Mouse (Mus musculus): Measurements from ENCODE around the gene Tm4sf4.

Gene Tm4sf4

GRCm38 (mm10) chr3:57425089-57425730 lies at the start of gene Tm4sf4:
Gene Tm4sf4 (plus strand): TSS chr3:57425314.
- no peak for DNase-seq (ENCODE audit: low spot score in 2 of 2)

GRCm38 (mm10) chr3:57386423-57386822 lies 38.7 kb upstream of the Tm4sf4 start:
- DNase-seq (ENCODE audit: low spot score in 2 of 2): no peak

DNA sequence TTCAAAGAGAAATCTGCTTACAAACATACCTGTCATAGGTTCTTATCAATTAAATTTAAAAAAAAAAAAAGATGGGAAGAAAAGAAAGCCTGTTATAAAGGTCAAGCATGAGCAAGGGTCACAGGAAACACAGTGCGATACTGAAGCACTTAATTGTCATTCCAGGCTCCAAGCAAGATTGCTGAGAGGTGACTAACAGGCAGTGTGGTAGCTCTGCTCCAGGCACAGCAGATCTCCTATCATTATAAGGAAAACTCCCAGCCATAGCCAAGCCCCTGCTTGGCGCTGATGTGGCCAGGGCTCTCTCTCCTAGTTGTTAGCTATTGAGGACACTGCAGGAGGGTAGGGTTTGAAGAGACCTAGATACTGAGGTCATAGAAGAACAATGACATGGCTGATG lies 38.2 kb upstream of the Tm4sf4 start:
- no peak for DNase-seq (ENCODE audit: low spot score in 2 of 2)

DNA sequence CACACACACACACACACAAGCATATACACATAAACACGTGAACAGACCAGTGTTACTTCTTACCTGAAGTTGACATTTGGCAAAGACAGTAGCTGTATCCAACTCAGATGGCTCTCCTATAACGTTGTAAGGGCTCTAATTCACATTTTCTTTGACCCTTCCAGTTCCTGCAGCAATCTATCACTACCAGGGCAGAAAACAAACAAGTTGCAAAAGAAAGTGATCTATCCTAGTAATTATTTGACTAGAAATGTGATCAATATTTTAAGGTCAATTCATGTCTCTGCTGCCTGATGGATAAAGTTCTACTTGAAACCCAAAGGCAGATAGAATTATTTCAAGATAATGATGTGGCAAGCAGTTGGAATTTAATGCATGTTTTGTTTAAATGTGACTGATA lies 37.5 kb upstream of the Tm4sf4 start:
- DNase-seq (ENCODE audit: low spot score in 2 of 2): no peak

DNA sequence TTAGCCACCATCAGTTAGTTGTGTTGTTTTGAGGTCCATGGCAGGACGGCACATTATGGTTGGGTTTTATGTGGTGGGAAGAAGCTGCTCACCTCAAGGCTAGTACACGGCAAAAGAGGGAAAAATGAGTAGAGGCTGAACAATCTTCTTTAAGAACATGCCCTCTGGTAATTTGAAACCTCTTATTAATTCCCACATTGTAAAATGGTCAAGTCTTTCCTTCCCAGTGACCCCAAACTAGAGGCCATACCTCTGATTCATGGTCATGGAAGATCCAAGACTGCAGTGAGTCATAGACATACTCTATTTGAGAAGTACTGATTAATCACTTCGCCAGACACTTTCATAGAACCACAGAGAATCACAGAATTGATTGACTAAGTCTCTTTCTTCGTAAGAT lies 13.6 kb upstream of the Tm4sf4 start:
- DNase-seq (ENCODE audit: low spot score in 2 of 2): no peak

DNA sequence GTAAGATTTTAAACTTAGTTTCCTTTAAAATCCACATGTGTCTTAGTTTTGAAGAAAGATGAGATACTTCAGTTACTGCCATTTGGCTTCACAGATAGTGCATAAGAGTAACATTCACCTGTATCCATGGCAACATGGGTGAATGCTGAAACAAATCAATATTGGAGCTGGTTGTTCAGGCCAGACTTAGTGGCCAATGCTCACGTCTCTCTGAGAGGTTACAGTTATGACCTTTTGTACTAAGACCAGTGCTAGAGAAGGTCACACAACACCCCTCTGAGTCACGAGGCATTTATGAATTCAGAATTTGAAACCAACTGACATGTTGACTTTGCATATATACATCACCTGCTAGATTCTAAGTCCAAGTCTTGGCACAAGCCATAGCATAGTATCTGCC lies 4.9 kb upstream of the Tm4sf4 start:
- no peak for DNase-seq (ENCODE audit: low spot score in 2 of 2)

DNA sequence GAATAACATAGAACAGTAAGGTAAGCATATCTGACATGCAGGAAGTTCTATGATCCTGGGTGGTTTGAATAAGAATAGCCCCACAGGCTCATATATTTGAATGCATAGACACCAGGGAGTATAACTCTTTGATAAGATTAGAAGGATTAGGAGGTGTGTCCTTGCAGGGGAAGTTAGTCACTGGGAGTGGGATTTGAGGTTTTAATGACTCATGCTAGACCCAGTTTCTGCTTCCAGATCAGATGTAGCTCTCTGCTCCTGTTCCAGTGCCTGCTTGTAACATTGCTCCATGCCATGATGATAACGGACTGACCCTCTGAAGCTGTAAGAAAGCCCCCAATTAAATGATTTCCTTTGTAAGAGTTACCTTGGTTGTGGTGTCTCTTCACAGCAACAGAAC lies 4.5 kb upstream of the Tm4sf4 start:
- DNase-seq (ENCODE audit: low spot score in 2 of 2): no peak

DNA sequence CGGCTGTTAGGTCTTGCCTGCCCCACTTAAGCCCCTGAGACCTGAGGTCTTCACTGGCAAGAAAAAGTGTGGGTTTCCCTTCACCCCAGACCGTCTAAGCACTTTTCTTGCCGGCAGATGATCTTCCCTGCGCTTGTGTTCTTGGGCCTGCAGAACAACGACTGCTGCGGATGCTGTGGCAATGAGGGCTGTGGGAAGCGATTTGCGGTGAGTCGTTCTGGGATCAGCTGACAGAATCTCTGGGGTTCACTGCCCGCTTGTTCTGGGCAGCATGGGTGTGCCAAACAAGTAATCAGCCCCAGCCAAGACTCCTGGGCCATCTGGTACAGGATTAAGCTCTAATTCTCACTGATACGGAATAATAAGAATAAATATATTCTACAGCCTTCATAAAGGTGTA lies 1.2 kb downstream of the Tm4sf4 start:
- DNase-seq (ENCODE audit: low spot score in 2 of 2): no peak

GRCm38 (mm10) chr3:57428682-57429464 lies 3.8 kb downstream of the Tm4sf4 start:
- DNase-seq (ENCODE audit: low spot score in 2 of 2): peak; percentile 31 to 35

DNA sequence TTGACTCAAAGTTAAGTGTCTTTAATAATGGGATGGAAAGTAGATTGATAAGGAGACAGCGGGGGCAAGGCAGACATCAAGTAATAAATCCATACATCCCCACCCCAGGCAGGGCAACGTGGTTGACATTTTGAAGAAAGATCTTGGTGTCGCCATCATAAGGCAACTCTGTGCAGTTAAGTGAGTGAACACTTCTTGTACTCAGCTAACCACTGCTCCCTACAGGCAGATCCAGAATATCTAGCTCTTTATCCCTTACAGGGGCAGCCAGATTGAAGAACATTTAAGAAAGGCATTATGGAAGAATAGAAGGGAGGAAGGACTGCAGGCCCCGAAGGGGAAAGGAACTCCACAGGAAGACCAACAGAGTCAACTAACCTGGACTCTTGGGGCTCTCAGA lies 4.4 kb downstream of the Tm4sf4 start:
- peak; percentile 19 to 33 for DNase-seq (ENCODE audit: low spot score in 2 of 2)

- peak; percentile 47 to 55 for DNase-seq (ENCODE audit: low spot score in 2 of 2)
These were observed 6.6 kb downstream of the Tm4sf4 start for GRCm38 (mm10) chr3:57431706-57432105.

- no peak for DNase-seq (ENCODE audit: low spot score in 2 of 2)
These were observed 10.2 kb downstream of the Tm4sf4 start for GRCm38 (mm10) chr3:57435364-57435763.

GRCm38 (mm10) chr3:57440956-57441355 lies 15.8 kb downstream of the Tm4sf4 start:
- no peak for DNase-seq (ENCODE audit: low spot score in 2 of 2)

- DNase-seq (ENCODE audit: low spot score in 2 of 2): no peak
These were observed 20.6 kb downstream of the Tm4sf4 start for GRCm38 (mm10) chr3:57445706-57446105.

GRCm38 (mm10) chr3:57447889-57448288 lies 22.8 kb downstream of the Tm4sf4 start:
- DNase-seq (ENCODE audit: low spot score in 2 of 2): no peak

- DNase-seq (ENCODE audit: low spot score in 2 of 2): peak in 1 of 2 experiments; percentile 71
These were observed 23.3 kb downstream of the Tm4sf4 start for GRCm38 (mm10) chr3:57448445-57448844.

GRCm38 (mm10) chr3:57458652-57459051 lies 33.5 kb downstream of the Tm4sf4 start:
- DNase-seq (ENCODE audit: low spot score in 2 of 2): no peak

DNA sequence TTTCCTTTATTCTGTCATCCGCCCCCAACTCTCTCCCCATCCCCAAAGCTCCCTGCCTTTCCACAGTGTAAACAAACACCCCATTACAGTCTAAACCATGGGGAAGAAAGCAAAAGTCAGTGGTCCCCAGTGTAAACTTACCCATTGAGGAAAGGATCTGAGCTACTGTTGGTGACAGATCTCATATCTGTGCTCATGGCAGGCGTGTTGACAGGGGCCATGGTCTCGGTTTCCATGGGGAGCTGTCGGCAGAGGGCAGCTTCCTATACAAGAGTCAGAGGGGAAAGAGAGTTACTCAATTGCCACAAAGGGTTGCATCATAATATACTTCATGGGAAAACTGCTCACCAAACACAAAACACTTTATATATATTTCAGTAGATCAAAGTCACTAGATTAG lies 38.2 kb downstream of the Tm4sf4 start:
- DNase-seq (ENCODE audit: low spot score in 2 of 2): no peak

DNA sequence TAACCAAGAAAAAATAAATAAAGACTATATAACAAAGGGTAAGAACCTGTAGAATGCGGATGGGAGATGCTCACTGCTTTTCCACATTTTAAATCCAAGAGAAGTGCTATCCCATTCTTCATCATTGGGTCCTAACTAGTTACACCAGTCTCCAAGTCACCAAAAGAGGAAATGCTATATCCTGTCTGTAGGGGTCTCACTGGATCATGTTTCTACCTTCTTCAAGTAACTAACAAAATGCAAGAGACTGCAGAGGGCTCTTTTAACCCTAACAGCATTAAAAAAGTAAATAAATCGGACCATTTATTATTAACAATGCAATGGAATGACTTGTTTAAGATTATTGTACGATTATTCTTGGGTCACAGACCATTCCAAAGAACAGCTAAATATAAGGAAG lies 41.2 kb downstream of the Tm4sf4 start:
- DNase-seq (ENCODE audit: low spot score in 2 of 2): no peak

- no peak for DNase-seq (ENCODE audit: low spot score in 2 of 2)
These were observed 44.2 kb downstream of the Tm4sf4 start for GRCm38 (mm10) chr3:57469325-57469724.

DNA sequence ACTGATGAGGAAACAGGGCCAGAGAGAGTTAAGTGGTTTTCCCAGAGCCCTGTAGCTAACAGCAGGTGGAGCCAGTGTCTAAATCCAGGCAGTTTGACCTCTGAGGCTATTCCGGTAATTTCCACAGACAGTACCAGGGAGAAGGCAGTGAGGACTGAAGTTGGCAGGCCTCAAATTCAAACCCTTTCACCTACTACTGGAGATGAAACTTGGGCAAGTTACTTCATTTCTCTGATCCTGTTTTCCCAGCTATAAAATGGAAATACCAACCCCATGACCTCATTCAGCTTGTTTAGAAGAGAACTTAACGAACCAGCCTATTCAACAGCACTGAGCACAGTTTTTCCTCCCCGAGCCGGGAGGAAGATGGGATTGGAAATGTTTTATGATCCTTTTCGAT lies 45.2 kb downstream of the Tm4sf4 start:
- DNase-seq (ENCODE audit: low spot score in 2 of 2): peak; percentile 57 to 80

DNA sequence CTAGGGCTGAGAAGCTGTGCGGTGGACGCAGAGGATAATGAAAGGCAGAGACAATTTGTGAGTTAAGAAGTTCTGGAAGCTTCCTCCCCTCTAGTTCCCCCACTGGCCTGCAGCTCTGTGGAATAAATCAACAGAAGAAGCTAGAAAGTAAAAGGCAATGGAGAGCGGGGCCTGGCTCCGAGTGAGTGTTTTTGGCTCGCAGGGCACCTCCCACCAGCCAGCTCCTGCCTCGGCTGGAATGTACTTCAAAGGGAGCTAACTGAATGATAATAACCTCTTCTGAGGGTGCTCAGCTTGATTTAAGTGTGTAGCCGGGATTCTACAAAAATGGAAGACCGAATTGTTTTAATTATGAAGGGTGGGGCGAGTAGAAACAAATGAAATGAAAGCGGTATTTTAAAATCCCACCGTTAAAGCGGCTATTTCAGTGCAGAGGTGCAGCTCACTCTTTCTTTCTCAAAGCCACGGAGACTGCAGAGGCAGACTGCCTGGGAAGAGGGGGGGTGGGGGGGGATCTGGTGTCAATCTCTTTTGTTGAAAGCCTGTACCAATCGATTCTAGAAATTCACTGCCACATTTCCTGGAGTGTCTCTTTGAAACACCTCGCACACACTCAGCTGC lies 46.0 kb downstream of the Tm4sf4 start:
- peak; percentile 35 to 37 for DNase-seq (ENCODE audit: low spot score in 2 of 2)

DNA sequence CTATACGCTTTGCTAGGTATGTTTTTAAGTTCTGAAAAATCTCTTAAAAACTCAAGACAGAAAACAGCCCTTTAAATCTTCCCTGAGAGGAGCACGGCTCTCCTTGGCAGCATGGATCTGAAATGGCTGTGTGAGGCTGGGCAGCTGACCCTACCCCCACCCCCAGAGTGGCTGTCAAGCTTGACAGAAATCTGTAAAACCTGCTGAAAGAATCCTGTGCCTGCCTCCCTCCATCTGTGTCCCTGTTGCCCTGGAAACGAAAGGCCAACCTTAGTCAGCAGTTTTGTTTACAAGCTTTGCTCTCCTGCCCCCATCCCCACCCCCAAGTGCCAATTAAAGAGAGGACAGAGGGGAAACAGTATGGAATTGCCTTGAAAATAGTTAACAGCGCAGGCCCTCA lies 47.3 kb downstream of the Tm4sf4 start:
- no peak for DNase-seq (ENCODE audit: low spot score in 2 of 2)

Data from heart, adult 9 months (tissue).